Mouse (Mus musculus) spleen, embryonic (tissue): ENCODE measurements around the gene Antxr1.

Experiments used
- CTCF ChIA-PET: fragments of 350-600 bp; sonication (Branson Sonifier 250); formaldehyde crosslinking; loops from one replicate; lab custom pipeline; 2022; lab: Charles Lee

Gene Antxr1

DNA sequence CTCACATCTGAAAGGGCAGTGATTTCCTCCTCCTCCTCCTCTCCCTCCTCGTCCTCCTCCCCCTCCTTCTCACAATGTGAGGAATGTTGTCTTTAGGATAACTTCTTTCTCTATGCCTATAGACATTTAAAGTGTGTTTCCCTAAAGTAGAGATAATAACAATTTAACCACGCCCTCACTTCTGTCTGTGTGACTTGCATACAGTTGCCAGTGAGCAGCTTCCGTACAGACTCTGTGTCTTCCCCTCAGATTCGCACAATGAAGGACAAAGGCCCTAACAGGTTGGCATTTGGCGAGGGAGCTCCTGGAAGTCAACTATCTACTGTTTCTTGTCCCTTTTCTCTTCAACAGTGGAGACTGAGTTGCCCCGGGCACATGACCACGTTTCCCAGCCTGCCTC, 185.2 kb downstream of the Antxr1 start:
- CTCF ChIA-PET = interaction anchor here (0.6 kb wide), 1 partner anchor 102 kb away, joined by 3 read pairs; no protein-coding TSS in a partner anchor

DNA sequence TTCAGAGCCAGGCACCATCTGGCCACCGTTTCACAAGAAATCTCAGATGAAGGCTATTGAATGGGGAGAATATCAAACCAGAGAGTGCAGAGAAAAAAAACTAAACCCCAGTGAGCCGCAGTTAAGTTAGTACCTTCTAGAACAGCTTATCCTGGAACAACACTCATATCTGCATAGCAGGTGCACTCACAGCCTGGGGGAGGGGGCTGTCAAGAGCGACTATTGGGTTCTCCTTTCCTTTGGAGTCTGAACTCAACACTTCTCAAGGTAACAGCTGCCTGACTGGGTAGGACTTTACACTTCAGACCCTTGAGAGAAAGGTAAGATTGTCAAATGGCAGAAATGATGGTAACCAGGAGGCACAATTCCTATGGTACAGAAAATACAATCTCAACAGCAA, 187.7 kb downstream of the Antxr1 start:
- CTCF ChIA-PET = no interaction called here

DNA sequence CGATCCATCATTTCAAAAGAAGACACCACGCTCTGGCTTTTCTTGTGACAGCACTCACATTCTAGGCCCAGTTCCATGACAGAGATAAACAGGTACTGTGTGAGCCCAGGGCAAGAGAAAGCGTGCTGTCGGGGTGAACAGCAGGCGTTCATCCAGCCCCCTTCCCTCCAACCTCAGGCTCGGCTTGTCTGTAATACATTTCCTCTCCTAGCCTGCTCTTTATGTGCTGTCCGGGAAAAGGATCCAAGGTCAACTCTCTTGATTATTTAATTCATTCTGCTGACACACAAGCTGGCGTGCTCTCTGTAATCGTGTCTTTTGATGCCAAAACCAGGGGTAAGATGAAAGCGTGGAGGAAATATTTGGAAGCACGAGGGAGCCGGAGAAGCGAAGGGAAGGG, 192.0 kb downstream of the Antxr1 start:
- CTCF ChIA-PET = no interaction called here

DNA sequence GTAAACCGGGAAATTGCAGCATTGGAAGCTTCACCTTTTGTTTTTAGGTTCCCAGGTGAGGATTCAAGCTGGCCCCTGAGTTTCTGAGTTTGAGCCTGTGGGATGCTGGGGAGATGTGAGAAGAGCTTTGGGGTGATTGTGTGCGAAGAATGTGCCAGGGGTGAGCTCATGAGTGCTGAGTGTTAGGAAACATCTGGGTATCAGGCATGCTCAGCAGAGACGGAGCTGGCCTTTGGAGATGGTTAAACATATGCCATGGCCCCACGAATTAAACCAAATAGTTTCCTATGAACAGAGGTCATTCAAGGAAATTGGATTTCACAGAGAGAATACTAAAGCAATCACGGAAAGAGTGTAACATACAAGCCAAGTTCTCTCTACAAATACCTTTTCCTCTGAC, 193.4 kb downstream of the Antxr1 start:
- CTCF ChIA-PET = no interaction called here

DNA sequence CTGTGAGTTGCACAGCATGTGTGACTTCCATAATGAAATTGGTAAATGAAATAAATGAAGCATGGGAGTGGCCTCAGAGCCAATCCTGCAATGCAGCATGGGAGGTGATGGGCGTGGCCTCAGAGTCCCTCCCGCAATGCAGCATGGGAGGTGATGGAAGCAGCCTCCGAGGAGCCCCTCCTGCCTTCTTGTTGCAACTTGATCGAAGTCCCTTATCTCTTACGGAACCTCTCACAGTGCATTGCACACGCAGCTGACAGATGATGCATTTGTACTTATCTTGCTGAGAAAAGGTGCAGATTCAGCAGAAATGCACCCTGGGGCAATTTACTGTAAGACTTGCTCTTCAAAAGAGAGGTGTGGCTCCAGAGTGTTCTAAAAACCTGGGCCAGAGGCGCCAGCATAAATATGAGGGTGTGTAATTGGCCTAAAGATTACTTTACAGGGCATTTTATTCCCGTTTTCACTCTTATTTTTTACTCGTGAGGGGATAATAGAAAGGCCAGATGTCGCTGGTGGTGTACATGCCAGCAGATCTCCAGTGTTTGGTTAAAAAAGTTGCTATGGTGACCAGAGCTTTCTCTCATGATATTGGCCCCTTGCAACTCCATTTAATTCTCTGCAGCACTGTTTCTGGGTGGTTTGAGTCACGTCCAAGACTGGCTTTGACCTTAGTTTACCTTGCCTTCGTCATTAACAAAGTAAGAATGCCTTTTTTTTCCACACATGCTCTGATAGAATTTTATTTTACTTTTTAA, 195.6 kb downstream of the Antxr1 start:
- CTCF ChIA-PET = no interaction called here

DNA sequence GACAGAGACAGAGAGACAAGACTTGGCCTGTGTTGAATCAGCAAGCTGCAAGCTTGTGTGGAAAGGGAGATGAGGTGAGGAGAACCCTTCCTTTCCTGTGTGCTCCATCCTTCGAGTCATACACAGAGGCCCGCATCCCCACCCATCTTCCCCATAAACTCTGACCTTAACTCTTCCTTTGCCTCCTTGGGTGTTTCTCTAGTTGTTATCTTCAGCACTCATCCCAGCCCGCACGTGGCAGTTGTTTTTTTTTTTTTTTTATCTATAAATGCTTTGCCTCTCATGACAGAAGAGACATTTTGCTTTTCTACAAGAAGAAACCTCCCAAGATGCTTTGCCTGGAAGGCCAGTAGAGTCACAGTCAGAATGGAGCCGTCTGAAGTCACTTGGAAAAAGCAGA, 197.1 kb downstream of the Antxr1 start:
- CTCF ChIA-PET = no interaction called here

DNA sequence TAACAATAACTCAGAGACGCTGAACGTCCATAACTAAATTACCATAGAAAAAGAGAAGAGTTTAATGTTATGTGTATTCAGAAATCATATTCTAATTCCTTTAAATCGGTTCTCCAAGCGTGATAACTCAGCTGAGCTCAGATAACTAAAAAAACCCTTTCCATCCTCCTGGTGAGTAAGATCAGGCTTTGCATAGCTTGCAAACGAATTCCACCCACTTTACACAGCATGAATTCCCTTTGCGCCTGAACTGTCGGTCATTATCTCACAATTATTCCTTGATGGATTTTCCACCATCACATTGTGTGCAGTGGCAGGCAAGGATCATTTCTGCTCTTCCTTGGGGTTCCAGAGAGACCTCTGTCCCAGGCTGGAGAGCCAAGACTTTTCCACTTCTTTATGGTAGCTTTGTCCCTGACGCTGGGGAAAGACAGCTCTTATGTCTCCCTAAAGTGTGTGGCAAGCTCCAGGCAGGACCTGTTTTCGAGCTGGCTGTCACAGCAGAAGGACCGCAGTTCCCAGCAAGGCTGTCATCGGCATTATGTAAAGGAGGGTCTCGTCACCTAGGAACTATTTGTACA, 201.6 kb downstream of the Antxr1 start:
- CTCF ChIA-PET = no interaction called here

DNA sequence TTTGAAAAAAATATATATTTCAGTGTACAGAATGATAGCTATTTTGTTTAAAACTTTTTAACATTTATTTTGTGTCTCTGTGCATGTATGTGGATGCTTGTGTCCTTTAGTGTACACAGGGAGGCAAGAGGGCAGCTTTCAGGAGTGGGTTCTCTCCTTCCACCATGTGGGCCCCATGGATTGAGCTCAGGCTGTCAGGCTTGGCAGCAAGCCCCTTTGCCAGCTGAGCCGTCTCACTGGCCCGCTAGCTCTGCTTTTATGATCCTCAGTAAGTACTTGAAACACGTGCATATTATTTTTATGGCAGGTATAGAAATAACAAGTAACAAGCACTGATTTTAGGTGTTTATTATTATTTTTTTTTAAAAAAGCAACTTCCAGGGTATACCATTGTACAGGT, 202.1 kb downstream of the Antxr1 start:
- CTCF ChIA-PET = no interaction called here

DNA sequence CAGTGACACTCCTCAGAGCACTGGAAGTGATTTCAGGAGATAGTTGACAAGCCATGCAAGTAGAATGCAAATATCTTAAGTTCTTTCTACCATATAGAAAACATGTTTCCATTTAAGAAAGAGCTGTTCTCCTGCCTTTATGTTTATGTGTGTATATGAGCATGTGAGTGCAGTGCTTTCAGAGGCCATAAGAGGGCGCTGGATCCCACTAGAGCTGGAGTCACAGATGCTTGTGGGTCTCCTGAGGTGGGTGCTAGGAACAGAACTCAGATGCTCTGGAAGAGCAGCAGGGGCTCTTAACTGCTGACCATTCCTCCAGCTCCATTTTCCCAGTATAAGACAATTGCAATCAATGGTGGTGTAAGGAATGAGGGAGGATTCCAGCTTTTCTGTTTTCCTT, 204.5 kb downstream of the Antxr1 start:
- CTCF ChIA-PET = interaction anchor here (0.6 kb wide), 2 partner anchors 15 to 569 kb away, joined by 3 to 5 read pairs; no protein-coding TSS in a partner anchor

DNA sequence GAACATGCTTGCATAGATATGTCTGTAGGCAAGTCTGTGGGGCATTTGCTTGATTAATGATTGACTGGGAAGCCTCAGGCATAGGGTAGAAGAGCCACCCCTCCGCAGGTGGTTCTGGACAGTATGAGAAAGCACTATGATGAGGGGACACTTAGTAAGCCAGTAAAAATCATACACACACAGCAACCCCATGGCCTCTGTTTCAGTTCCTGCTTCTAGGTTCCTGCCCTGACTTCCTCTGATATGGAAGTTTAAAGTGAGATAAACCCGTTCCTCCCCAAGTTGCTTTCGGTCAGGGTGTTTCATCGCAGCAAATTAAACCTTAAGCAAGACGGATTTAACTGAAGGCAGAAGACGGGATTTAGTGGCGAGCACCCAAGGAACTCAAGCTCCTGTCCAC, 205.0 kb downstream of the Antxr1 start:
- CTCF ChIA-PET = interaction anchor here (0.6 kb wide), 1 partner anchor 570 kb away, joined by 3 read pairs; no protein-coding TSS in a partner anchor

DNA sequence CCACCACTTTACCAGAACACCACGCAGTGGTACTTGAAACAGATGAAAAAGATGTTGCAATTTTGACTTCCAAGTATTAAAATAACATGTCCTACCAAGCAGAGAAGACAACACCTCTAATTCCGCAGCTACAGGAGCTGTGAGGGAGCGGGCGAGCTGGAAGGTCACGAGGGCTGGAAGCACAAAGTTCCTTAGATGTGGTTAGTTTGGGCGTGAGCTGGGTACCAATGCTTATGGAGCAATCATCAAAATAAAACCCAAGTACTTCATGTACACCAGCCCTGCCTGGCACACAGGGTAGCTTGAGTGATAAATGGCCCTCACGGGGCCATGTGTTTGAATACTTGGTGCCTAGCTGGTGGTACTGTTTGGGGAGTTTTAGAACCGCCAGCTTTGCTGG, 205.8 kb downstream of the Antxr1 start:
- CTCF ChIA-PET = no interaction called here

DNA sequence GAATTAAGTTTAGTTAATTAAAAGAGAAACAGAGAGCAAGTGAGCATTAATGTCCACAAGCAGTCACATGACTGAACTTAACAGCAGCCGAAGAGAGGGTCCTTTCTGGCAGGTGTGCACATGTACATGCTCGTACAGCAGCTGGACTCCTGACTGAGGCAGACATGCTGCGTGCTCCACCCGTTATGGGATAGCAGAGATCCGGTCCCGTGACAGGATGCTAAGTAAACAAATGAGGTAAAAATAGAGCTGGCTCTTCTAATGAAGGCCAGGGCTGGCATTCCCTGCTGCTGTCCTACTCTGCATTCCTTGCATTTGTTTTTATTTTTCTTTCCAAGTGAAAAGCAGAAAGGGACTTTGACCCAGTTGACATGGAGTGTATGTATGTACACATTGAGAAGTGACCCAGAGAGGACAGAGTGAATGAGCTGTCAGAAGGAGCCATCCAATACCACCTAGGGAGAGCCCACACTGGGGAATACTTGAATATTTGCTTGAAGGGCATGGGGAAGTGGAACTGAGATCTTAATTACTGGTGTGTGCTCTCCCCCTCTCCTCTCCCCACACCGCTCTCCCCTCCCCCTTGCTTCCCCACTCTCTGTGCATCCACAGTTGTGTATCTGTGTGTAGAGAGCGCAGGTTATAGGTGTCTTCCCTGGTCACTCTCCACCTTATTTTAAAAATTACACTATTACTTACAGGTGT, 208.4 kb downstream of the Antxr1 start:
- CTCF ChIA-PET = no interaction called here

DNA sequence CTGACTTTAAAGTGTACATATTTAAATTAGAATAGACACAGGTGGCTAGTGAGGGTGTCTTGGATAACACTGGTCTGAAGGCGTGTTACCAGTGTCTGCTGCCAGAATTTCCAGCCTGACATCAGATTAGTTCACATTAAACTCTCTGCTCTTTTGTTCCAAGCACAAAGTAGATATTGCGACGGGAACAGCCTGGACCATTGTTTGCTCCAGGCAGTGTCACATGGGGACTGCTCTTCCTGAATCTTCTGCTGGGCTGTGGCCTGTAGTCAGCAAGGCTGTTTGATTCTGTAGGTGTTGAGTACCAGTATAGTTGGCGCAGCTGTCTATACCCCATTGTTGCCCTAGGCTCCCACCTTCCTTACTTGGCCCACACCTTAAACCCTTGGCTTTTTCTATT, 211.6 kb downstream of the Antxr1 start:
- CTCF ChIA-PET = no interaction called here

DNA sequence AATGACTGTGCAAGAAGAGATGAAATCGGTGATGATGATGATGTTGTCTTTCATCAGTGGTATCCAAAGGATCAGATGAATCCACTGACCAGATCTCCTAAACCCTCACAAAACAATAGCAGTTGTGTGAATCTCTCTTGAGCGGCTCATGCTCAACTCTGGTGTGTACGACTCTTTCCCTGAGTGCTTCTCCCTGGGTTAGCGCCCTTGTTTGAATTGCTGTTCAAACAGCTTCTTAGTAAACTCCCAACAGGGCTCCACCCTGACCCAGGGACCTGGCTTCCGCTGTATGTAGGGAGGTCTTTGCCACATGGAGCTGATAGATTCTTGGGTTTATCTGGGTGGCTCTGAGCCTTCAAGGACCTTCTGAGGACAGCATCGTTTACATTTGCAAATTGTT, 212.2 kb downstream of the Antxr1 start:
- CTCF ChIA-PET = no interaction called here

DNA sequence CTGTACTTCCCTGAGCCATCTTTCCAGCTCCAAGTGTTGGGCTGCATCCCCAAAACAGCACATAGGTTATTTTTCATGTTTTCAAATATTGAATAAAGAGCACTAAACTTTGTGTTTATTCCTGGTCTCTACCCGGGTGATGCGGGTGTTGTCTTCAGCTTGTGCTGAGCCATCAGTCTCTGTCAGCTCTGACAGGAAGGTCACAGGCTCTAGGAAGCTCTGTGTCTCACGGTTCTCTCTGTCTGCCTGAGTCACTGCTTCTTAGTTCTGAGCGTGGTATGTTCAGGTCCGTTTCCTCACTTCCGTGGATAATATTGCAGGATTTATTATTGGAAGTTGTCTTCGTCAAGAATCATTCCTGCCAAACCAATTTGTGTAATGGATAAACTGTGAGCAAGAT, 213.7 kb downstream of the Antxr1 start:
- CTCF ChIA-PET = interaction anchor here (0.6 to 1.0 kb wide), 2 partner anchors 18 to 127 kb away, joined by 4 to 6 read pairs; no protein-coding TSS in a partner anchor

DNA sequence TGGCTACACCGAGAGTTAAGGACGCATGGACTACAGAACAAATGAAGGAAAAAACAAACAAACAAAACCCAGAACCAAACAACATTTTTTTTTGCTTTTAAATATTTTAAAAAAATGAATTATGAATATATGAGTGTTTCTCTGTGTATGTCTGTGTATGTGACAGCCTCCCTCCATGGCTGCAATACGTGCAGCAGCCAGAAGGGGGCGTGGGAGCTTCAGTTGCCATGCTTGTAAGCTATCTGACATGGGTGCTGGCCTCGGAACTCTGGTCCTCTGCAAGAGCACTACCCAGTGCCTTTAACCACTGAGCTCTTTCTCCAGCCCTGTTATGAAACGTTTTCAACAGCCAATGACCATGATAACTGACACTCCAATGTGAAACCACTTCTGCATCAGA, 215.0 kb downstream of the Antxr1 start:
- CTCF ChIA-PET = no interaction called here

DNA sequence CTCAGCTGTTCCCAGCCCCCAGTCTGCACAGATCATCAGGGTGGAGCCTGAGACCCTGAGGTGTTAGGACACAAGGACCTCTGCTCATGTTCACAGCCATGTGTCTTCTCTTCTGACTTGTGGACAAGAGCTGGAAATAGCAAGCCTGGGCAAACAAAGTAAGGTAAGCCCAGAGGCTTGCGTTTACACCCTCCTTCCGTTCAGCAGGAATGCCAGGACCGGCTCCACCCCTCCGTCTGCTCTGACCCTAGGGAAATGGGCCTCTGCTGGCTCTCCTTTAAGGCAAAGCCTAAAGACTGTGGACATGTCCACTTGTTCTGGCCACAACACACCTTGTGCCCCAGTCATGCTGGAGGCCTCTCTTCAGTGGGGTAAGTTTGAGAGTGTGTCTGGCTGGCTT, 215.6 kb downstream of the Antxr1 start:
- CTCF ChIA-PET = no interaction called here

DNA sequence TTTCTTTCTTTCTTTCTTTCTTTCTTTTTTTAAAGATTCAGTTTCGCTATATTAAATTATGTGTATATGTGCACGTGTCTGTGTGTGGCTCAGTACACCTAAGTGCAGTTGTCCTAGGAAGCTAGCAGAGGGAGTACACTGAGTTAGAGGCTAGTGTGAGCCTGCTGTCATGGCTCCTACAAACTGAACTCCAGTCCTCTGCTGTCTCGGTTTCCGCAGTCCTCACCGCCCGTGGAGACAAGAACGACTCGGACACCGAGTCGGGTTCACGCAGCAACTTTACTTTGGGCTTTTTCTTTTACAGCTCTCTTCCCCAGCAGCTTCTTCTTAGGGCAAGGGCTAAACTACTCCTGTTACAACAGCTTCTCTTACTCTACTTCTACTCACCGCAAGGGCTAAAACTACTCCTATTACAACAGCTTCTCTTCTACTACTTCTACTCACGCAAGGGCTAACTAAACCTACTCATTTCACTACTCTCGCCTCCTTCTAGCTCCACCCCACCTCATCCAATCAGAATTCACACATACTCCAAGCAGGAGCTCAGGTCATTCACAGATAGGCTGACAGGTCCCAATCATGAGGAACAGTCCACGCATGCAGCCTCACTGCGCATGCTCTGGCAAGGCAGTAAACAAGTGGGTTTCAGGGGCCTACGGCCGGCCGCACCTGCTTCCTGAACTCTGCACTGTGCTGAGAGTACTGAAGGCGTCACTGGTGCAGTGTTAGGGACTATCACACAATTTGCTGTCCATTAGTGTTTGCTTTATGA, 216.4 kb downstream of the Antxr1 start:
- CTCF ChIA-PET = no interaction called here

DNA sequence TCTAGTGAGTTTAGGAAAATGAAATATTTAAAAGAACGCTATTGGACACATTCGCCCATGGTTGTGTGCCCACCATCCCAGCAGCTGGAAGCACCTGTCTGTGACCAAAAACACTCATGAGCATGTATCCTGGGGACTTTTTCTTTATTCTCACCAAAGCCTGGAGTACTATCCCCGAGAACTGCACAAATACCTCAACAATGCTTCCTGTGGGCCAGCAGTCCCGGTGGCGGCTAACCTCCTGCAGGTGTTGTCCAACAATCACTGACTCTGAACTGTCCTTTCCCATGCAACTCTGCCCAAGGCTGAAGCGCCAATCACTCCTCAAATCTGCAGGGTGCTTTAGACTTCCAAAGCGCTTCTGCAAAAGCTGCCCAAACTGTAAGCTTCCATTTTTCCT, 219.0 kb downstream of the Antxr1 start:
- CTCF ChIA-PET = no interaction called here

DNA sequence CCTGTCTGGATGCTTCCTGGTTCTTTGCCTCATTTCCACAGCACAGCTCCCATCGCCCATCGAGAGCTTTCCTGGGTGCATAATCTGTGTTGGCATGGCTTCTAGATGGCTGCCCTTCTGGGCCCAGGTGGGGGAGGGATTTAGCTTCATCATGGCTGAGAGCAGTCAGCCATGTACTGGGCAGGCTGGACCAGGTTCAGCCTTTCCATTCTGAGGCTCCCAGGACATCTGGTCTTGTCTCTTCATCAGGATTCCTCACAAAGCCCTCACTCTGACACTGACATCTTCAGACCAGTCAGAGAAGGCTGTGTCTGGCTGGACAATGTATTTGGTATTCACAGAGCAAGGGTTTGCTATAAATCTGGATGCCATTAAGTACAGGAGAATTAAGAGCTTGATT, 219.6 kb downstream of the Antxr1 start:
- CTCF ChIA-PET = no interaction called here

DNA sequence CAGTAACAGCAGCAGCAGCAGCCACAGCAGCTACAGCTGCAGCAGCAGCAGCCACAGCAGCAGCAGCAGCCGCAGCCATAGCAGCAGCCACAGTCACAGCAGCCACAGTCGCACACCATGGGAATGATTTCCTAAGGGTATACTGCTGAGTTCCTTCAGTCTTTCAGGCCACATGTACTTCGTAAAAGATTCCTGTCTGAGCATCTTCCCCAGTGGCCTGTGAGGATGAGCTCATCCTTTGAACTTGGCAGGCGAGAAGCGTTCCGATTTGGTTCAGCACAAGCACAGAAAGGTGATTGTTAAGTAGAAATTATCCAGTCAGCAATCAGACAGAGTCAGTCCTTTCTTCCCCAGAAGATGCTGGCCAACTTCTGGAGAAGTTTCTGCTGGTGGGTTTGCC, 223.5 kb downstream of the Antxr1 start:
- CTCF ChIA-PET = interaction anchor here (1.3 kb wide), 1 partner anchor 10 kb away, joined by 3 read pairs; no protein-coding TSS in a partner anchor

DNA sequence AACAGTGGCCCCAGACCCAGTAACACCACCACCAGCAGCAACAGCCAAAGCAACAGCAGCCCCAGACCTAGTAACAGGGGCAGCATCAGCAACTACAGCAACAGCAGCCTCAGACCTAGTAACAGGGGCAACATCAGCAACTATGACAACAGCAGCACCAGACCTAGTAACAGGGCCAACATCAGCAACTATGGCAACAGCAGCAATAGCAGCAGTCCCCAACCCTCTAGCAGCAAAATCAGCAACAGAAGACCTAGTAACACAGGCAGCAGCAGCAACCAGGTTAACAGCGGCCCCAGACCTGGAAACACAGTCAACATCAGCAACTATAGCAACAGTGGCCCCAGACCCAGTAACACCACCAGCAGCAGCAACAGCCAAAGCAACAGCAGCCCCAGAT, 224.1 kb downstream of the Antxr1 start:
- CTCF ChIA-PET = no interaction called here
